Mouse (Mus musculus): ENCODE measurements around the gene Pex11g.

- TF ChIP-seq CTCF (IDR thresholded peaks at IDR 0.05; ENCODE audit: low read depth), result no peak
- TF ChIP-seq EP300 (IDR thresholded peaks at IDR 0.05; ENCODE audit: low read depth), result no peak
Measured at GRCm38 (mm10) chr8:3480221-3480785, 12.8 kb upstream of the Pex11g start.

Data from heart, postnatal 0 days (tissue).